9 mouse cellular contexts compared by ENCODE assay signal in the genomic region with DNA sequence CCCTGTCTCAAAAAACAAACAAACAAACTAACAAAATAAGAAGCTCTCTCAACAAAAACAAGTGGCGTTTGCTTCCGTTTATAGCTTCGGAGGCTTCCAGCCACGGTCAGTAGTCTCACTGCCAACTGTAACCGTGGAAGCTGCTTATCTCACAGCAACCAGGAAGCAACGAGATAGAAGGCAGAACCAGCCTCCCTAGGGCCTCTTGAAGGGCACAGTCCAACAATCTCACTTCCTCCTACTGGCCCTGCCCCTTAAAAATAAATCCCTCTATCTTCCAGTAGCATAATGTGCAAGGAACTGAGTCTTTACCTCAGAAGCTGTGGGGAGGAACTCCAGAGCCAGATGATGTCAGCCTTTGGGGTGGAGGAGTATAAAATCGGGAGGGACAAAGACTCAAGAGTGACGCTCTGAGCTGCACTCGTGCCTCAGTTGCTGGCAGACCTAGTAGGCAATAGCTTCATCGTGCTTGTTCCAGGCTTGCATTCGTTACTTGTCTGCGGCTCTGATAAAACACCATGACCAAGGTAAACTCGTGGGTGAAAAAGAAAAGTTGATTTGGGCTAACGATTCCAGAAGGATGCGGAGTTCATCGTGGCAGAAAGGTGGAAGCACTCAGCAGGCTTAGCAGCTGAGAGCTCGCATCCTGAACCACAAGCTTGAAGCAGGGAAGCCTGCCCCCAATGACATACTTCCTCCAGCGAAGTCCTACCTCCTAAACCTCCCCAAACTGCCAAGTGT. TPM values are rescaled to one million over a fixed set of nuclear protein-coding genes. Genes with fewer than 3 reads are reported as not detected.
DNase-seq lines count a peak whose midpoint lies in the region; ATAC-seq and TF ChIP-seq lines count a peak whose summit lies in the region.
"Had no signal": no experiment of that assay in that cellular context is flagged by ENCODE, and none has a peak within 500 bp of the region (broad histone marks: within the 10 kb centered on the region; RNA-seq: fewer than 3 reads in every experiment).

No protein-coding gene starts in this region.

- peak overlapping the region; percentile 49 for H3K27ac ChIP-seq in liver, embryonic 16.5 days (ENCODE audit: low read length)
- no peak overlapping the region for H3K27ac ChIP-seq in midbrain, postnatal 0 days (ENCODE audit: low read depth, low read length)
- H3K27ac ChIP-seq: neural tube, embryonic 13.5 days had no signal

- WGBS in liver, embryonic 16.5 days (ENCODE audit: insufficient replicate concordance), result 52% methylated on average over 18 of the region's 18 CpGs
- 90% methylated on average over 18 of the region's 18 CpGs for whole genome bisulfite sequencing in midbrain, postnatal 0 days

- H3K9ac ChIP-seq in liver, embryonic 16.5 days (ENCODE audit: low read depth, low read length), result no peak overlapping the region
- H3K9ac ChIP-seq in midbrain, postnatal 0 days (replicated peaks; ENCODE audit: low read length, poor library complexity, severe bottlenecking), result no peak overlapping the region
- H3K9ac ChIP-seq: neural tube, embryonic 13.5 days had no signal

- no peak overlapping the region for H3K4me2 ChIP-seq in liver, embryonic 16.5 days (ENCODE audit: low read depth, low read length)
- no peak overlapping the region for H3K4me2 ChIP-seq in midbrain, postnatal 0 days (ENCODE audit: low read depth, low read length, poor library complexity, severe bottlenecking)
- H3K4me2 ChIP-seq: neural tube, embryonic 13.5 days had no signal

- DNase-seq in urinary bladder, adult 2 months (ENCODE audit: low spot score), result peak; percentile 1
- no peak for DNase-seq in urinary bladder, postnatal 36 days (ENCODE audit: low spot score in 2 of 2)
- DNase-seq in MN1 (ENCODE audit: low spot score), result no peak
- DNase-seq in midbrain, postnatal 0 days (ENCODE audit: low spot score), result no peak
- DNase-seq in left cerebral cortex, postnatal 4 days, result no peak
- DNase-seq: cerebellum, adult 11 months had no signal

- H3K36me3 ChIP-seq in liver, embryonic 16.5 days (ENCODE audit: control insufficient read depth, insufficient read depth), result no peaks in the 10 kb centered on the region
- H3K36me3 ChIP-seq in midbrain, postnatal 0 days (ENCODE audit: insufficient read depth, low read length), result no peaks in the 10 kb centered on the region
- H3K36me3 ChIP-seq: neural tube, embryonic 13.5 days had no signal

- no peak overlapping the region for H3K4me3 ChIP-seq in liver, embryonic 16.5 days (ENCODE audit: low read depth, low read length)
- no peak overlapping the region for H3K4me3 ChIP-seq in midbrain, postnatal 0 days (ENCODE audit: low read depth, low read length)
- H3K4me3 ChIP-seq: neural tube, embryonic 13.5 days had no signal

- H3K4me1 ChIP-seq in liver, embryonic 16.5 days (ENCODE audit: control insufficient read depth, low read depth, low read length), result peaks cover 9% of the 10 kb centered on the region
- no peaks in the 10 kb centered on the region for H3K4me1 ChIP-seq in midbrain, postnatal 0 days (ENCODE audit: insufficient read depth, low read length)

- no peak for TF ChIP-seq CTCF in midbrain, postnatal 0 days (IDR thresholded peaks at IDR 0.05)

- intact Hi-C loops in left cerebral cortex, postnatal 4 days (cut with DNase I), result no loop called here

- ATAC-seq in erythroblast, adult 5-6 weeks (replicated peaks; ENCODE audit: low FRiP score, poor library complexity, severe bottlenecking), result peak; percentile 51; the same call in 1 of the 2 replicates
- peak; percentile 66 for ATAC-seq in liver, embryonic 16.5 days (ENCODE audit: low read depth)
- ATAC-seq in midbrain, postnatal 0 days (ENCODE audit: low FRiP score), result no peak

- no peaks in the 10 kb centered on the region for H3K9me3 ChIP-seq in liver, embryonic 16.5 days (replicated peaks; ENCODE audit: control insufficient read depth, low read length)
- no peaks in the 10 kb centered on the region for H3K9me3 ChIP-seq in midbrain, postnatal 0 days (ENCODE audit: low read length)
- H3K9me3 ChIP-seq: neural tube, embryonic 13.5 days had no signal

- no peaks in the 10 kb centered on the region for H3K27me3 ChIP-seq in liver, embryonic 16.5 days (ENCODE audit: control insufficient read depth, insufficient read depth, low read depth, low read length)
- H3K27me3 ChIP-seq in midbrain, postnatal 0 days (ENCODE audit: insufficient read depth, low read length), result no peaks in the 10 kb centered on the region
- H3K27me3 ChIP-seq: neural tube, embryonic 13.5 days had no signal

RNA-seq across cellular contexts. Expression of gene Ssr1, which starts 35.3 kb away (rescaled TPM):
- polyA plus RNA-seq in urinary bladder, adult 2 months (2012; rRNA removed), result 24.4 and 27.2 TPM in 2 replicates
- 37.0 and 44.4 TPM in 2 replicates for total RNA-seq in erythroblast, adult 5-6 weeks (2015; ENCODE audit: low replicate concordance)
- 37.4 and 46.7 TPM in 2 replicates for total RNA-seq in erythroblast, adult 5-6 weeks (2017; ENCODE audit: low replicate concordance)
- polyA plus RNA-seq in liver, embryonic 16.5 days (2015; fragmentation: Nextera tagmentation; extraction: Ambion mirVana), result 67.7 and 69.3 TPM in 2 replicates
- 32.5 and 36.7 TPM in 2 replicates for total RNA-seq in midbrain, postnatal 0 days (2014; rRNA removed)
- polyA plus RNA-seq in midbrain, postnatal 0 days (2015; fragmentation: Nextera tagmentation; extraction: Ambion mirVana), result 66.9 and 71.0 TPM in 2 replicates
- total RNA-seq in left cerebral cortex, postnatal 4 days (2021), result 10 to 100 TPM; 84.5 to 86.1 TPM
